ENCODE assay signal across 15 mouse cellular contexts in genomic region chr4:120144343-120144742, GRCm38 (mm10). TPM values are rescaled to one million over a fixed set of nuclear protein-coding genes. Genes with fewer than 3 reads are reported as not detected.
DNase-seq lines count a peak whose midpoint lies in the region; ATAC-seq and TF ChIP-seq lines count a peak whose summit lies in the region.
"Had no signal": no experiment of that assay in that cellular context is flagged by ENCODE, and none has a peak within 500 bp of the region (broad histone marks: within the 10 kb centered on the region; RNA-seq: fewer than 3 reads in every experiment).

No protein-coding gene starts in this region.

- TF ChIP-seq CTCF in olfactory bulb, adult 2 months (IDR thresholded peaks at IDR 0.05; ENCODE audit: insufficient read depth, low read depth, low read length), result no peak

- 49% methylated on average over 5 of the region's 5 CpGs for WGBS in olfactory bulb, adult 2 months

- H3K4me3 ChIP-seq in olfactory bulb, adult 2 months (ENCODE audit: insufficient read depth, low read depth, low read length), result no peak overlapping the region
- H3K4me3 ChIP-seq: midbrain, embryonic 12.5 days; neural tube, embryonic 13.5 days had no signal

- ATAC-seq in cerebellum, adult (ENCODE audit: insufficient number of reproducible peaks, low FRiP score, low TSS enrichment), result peak; percentile 74
- ATAC-seq: inflammation-experienced regulatory T-cells, adult 6 months had no signal

- TF ChIP-seq POLR2A in olfactory bulb, adult 2 months (IDR thresholded peaks at IDR 0.05; ENCODE audit: insufficient read depth, low read depth, low read length), result no peak

- intact Hi-C loops in gastrocnemius, postnatal 14 days (cut with DNase I; ENCODE audit: low total_unique reads), result no loop called here

- no peak for DNase-seq in cerebellum, postnatal 4 days (ENCODE audit: low spot score in 2 of 2)
- DNase-seq in right cerebral cortex, postnatal 25 days, result peak; percentile 34
- DNase-seq in right cerebral cortex, postnatal 10 days (ENCODE audit: low spot score in 2 of 2), result no peak
- DNase-seq in gastrocnemius, postnatal 14 days, result peak; percentile 59
- no peak for DNase-seq in layer of hippocampus, postnatal 25 days (ENCODE audit: extremely low spot score in 1 of 2, low spot score in 1 of 2)
- DNase-seq in spleen, postnatal 10 days (ENCODE audit: low spot score in 2 of 2), result no peak
- DNase-seq: thymus, postnatal 25 days had no signal

- peaks cover 29% of the 10 kb centered on the region for H3K4me1 ChIP-seq in olfactory bulb, adult 2 months (ENCODE audit: control insufficient read depth, insufficient read depth, low read length)

- peak overlapping the region; percentile 23 for H3K27ac ChIP-seq in olfactory bulb, adult 2 months (ENCODE audit: insufficient read depth, low read depth, low read length)
- H3K27ac ChIP-seq: midbrain, embryonic 12.5 days; neural tube, embryonic 13.5 days had no signal

RNA-seq across cellular contexts. Expression of gene Edn2, which starts 16.7 kb away (rescaled TPM):
- total RNA-seq in gastrocnemius, postnatal 14 days (2021), result not detected
- polyA plus RNA-seq in olfactory bulb, adult 2 months (2012; ENCODE audit: insufficient read depth, insufficient read length, low replicate concordance, missing spikeins), result not detected in 2 replicates
- not detected for total RNA-seq in layer of hippocampus, postnatal 25 days (2021)
- total RNA-seq: gastrocnemius, postnatal 36 days; layer of hippocampus, postnatal 14 days had no signal
- polyA plus RNA-seq: inflammation-experienced regulatory T-cells, adult 6 months; midbrain, embryonic 12.5 days; spleen, adult 2 months had no signal

Comparison
In these comparisons a context has a peak if more than half of its experiments do, and no peak if none do; other contexts are left out.
1. DNase-seq: peak in right cerebral cortex, postnatal 25 days (single experiment) and gastrocnemius, postnatal 14 days (single experiment); none in cerebellum, postnatal 4 days (0 of 2), right cerebral cortex, postnatal 10 days (0 of 2), layer of hippocampus, postnatal 25 days (0 of 2) and spleen, postnatal 10 days (0 of 2).